Mouse (Mus musculus) embryo, embryonic 9.5 days (tissue): ENCODE results near the gene Ndufb2.

Experiments
- DNase-seq: peaks from one replicate; pipeline ENCODE4 v3.0.0-alpha.2; 2017; ENCODE audit errors: extremely low spot score

Gene Ndufb2

DNA sequence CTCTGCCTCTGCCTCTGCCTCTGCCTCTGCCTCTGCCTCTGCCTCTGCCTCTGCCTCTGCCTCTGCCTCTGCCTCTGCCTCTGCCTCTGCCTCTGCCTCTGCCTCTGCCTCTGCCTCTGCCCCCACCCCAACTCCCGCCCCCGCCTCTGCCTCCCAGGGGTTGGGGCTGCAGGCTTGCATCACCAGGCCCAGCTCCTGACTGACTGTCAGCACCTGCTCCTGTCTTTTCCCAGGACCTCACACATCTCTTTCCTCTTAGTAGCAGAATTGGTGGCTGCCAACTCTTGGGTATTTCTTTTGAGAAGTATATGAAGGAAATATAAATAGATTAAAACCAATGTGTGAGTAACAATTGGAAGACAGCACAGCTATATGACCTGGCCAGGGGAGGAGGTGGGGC is 11.8 kb upstream of the Ndufb2 start:
- DNase-seq, result no peak

DNA sequence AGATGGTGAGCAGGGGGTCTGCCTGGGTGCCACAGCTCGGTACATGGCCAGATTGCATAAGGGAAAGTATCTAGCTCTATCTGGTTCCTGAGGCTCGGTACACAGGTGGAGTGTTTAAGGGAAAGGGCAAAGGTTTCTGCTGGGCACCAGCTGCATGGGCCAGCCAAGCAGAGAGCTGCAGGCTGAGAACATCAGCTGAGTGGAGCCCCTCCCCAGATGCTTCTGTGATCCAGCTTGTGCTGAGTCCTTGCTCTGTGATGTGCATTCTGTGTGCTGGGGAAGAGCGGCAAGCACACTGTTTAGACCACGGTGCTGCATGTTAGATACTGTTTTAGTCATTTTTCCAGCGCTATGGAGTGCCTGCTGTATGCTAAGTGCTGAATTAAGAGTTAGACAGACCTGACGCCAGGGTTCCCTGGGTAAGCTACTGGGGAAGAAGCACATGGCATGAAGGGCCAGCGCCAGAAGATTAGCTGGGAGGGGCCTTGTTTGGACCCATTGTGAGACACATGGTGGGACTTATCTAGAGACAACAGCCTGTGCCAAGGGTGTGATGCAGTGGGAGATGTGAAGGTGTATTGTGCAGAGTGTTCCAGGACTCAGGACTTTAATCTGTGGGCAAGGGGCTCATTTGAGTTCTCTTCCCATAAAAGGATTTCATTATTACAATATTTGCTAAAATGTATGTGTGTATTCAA is 11.1 kb upstream of the Ndufb2 start:
- no peak for DNase-seq

DNA sequence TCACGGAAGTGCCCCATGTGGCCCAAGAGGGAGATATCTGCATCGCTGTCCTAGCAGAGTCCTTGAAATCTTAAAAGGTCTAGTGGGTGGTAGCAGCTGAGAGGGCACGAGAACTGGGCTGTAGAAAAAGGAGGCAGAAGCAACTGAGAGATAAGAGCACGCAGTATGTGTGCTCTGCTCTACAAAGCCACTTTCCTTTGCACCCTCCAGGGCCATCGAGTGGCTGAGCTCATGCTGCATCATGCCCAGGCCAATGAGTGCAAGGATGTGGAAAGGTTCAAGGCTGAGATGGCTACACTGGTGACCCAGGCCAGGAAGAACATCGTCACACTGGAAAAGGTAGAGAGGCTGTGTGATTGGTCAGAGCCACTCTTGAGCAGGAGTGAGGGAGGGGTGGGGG is 6.9 kb upstream of the Ndufb2 start, which contains the start of gene Gm42420:
Gene Gm42420 (plus strand): TSS at position 237 of the 400 bp plus-strand sequence.
- no peak for DNase-seq

DNA sequence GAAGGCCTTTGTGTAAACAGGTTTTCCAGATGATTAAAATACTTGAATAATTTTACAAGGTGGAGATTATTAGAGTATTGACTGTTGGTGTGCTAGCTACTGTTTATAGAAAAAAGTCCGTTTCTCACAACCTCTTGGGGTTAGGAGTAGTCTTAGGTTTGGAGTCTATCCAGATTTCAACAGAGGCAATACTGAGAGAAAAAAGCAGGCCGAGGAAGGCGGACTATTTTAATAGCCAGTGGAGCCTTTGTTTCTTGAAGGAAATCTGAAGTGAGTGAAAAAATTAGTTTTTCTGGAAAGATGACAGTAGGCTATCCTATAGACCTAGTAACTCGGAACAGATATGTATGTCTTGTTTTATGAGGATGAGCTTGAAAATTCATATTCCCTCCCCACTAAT is 893 bp upstream of the Ndufb2 start:
- no peak for DNase-seq

DNA sequence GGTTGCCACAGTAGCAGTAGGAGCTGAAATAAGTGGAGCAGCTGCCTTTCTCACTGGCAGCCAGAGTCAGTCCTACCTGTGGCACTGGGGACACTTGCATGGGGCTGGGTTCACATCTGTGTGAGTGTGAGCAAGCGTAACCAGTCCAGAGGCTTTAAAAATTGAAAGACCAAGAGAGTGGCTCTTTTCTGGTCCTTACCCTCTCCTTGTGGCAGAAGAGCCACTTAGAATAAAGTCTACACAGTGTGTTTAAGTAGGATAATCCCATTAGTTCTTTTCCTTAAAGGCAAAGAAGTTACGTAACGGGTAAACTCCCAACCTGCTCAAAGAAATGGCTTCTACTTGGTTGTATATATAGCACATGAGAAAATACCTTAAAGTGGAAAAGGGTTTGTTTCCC is 8.5 kb downstream of the Ndufb2 start:
- DNase-seq, result no peak

DNA sequence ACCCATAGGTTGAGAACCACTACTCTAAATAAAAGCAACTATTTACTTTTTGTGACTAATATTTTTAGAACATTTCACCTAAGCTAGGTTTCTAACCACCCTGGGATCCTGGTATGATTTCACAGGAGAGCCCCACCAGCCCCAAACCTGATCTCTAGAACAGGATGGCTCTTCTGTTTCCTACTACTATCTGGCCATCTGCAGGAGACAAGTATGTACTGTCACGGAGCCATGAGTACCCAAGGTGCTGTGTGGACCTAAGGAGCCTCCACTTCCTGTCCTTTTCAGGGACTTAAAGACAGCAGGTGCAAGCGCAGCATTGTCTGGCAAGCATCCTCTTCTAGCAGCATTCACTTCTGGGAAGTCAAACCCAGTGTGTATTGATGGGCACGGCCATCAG is 9.5 kb downstream of the Ndufb2 start:
- DNase-seq, result no peak

DNA sequence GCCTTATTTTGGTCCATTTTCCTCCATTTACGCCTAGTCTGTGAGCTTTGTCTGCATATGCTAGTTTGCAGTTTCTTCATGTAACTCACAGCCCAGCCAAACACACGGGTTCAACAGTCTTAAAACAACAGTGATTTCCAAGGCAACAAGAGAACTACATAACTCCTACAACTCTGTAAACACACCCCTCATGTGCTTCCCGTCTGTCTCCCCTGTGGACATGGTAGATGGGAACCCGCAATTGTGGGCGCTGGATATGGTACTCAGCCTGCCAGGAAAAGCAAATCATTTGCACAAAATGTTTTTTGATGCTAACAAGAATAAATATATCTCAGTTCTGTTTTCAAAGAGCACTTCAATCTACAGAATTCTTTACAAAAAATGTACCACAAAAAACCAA is 12.2 kb downstream of the Ndufb2 start:
- DNase-seq, result no peak

DNA sequence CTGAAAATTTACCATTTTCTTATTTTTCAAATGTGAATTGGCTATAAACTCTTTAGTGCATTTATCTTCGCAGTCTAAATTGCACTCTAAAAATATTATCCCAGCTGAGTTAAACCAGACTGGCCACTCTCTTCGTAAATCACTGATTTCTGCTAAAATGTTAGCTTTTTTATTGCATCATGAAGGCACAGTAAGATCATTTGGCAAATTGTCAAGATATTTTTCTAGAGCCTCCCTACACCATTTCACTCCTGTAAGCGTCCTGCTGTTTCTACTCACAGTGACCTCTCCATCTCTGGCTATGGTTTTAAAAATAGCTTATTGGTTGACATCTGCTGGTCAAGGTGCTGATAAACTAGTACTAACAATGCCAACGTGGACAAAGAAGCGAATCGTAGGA is 13.7 kb downstream of the Ndufb2 start:
- no peak for DNase-seq

DNA sequence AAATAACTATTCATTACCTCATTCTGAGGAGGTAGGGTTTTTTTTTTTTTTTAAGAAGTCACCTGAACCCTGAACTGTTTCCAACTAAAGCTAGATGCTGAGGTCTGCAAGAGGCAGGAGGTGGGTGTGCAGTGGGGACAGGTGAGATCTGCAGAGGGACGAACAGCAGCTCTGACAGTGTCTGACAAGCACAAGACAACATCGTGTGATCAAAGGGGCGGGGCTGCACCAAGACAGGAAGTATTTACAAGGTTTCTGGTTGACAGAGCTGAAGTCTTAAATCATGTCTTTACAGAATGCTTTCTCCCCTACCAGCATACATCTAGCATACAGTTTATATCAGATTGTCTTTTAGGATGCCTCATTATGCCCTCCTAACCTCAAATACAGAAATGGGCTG is 14.5 kb downstream of the Ndufb2 start:
- DNase-seq, result no peak

DNA sequence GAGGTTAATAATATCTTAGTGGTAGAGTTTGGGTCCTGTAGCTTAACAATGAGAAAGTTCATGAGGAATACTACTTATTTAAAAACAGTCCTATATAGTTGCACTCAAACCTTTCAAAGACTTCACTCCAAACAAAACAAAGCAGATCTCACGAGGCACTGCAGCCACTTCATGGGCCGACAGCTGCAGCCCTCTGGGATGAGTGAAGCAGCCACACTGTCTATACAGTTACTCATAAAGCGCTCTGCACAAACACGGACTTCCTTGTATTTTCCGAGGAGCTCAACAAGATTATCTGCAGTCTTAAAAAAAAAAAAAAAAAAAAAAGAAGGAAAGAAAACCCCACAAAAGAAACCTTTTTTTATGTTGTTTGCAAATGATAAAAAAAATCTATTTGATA is 15.0 kb downstream of the Ndufb2 start:
- no peak for DNase-seq

DNA sequence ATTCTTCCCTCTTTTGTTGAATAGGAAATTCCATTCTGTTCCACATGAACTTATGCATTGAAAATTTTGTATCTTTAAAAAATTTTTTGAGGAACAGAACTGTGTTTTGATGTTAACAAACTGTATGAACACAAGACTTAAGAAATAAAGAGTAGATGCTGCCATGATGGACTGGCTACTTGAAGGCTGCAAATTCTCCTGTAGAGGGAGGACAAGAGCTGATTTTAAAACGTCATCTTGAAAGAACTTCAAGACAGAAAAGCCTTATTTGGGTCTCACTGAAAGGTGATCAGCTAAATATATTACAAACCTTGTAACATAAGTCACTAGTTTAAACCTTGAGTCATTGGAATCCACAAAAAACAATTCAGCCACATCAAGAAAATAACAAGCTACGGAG is 17.8 kb downstream of the Ndufb2 start:
- DNase-seq, result no peak

DNA sequence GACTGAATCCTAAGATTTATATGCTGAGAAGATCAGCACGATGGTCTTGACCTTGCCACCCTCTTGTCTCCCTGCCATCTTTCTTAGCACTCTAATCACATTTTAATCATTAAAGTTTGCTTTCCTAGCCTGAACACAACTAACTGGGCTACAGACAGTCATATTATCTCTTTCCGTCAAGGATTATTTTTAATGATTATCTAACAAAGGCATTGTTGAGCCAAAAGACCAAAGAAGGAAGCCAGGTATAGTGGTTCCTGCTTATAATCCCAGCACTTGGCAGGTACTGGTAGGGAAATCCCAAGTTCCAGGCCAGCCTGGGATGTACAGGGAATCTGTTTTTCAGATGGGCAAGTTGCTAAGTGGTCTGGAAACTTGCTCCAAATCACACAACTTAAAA is 18.9 kb downstream of the Ndufb2 start:
- DNase-seq, result no peak
